Comparison of ENCODE assay signal across 20 mouse cellular contexts in genomic region chr6:54941149-54941548, GRCm38 (mm10).
"Had no signal": no experiment of that assay in that cellular context is flagged by ENCODE, and none has a peak within 500 bp of the region (broad histone marks: within the 10 kb centered on the region; RNA-seq: fewer than 3 reads in every experiment).

No protein-coding gene starts in this region.

- H3K27ac ChIP-seq: liver, embryonic 14.5 days; midbrain, embryonic 13.5 days; midbrain, embryonic 15.5 days; neural tube, embryonic 13.5 days; neural tube, embryonic 15.5 days; stomach, embryonic 15.5 days; stomach, postnatal 0 days had no signal

- H3K4me1 ChIP-seq: stomach, embryonic 15.5 days had no signal

- H3K9ac ChIP-seq: liver, embryonic 14.5 days; lung, embryonic 14.5 days; midbrain, embryonic 13.5 days; midbrain, embryonic 15.5 days; neural tube, embryonic 15.5 days; stomach, embryonic 15.5 days had no signal

- H3K4me2 ChIP-seq: lung, embryonic 14.5 days; midbrain, embryonic 11.5 days; midbrain, embryonic 13.5 days; midbrain, embryonic 15.5 days; neural tube, embryonic 13.5 days; neural tube, embryonic 15.5 days; stomach, embryonic 15.5 days had no signal

- H3K4me3 ChIP-seq: megakaryocyte, embryonic 14.5 days; midbrain, embryonic 13.5 days; midbrain, embryonic 15.5 days; myocyte; neural tube, embryonic 13.5 days; neural tube, embryonic 15.5 days; stomach, embryonic 15.5 days had no signal

- H3K9me3 ChIP-seq: midbrain, embryonic 13.5 days; midbrain, embryonic 15.5 days; neural tube, embryonic 13.5 days; neural tube, embryonic 15.5 days; stomach, embryonic 15.5 days had no signal

- DNase-seq: lung, adult 18-20 months; lung, embryonic 14.5 days; lung, postnatal 10 days; lung, postnatal 36 days; retina, postnatal 1 day; right cerebral cortex, adult 18-20 months; right cerebral cortex, postnatal 14 days; thymus, adult 2 months; thymus, postnatal 25 days; thymus, postnatal 4 days had no signal

- H3K36me3 ChIP-seq: midbrain, embryonic 13.5 days; midbrain, embryonic 15.5 days; neural tube, embryonic 13.5 days; neural tube, embryonic 15.5 days; stomach, embryonic 15.5 days had no signal

- ATAC-seq: midbrain, embryonic 13.5 days; midbrain, embryonic 15.5 days had no signal
